Mouse (Mus musculus): ENCODE results near the gene Fam196b.

The Fam196b gene

DNA sequence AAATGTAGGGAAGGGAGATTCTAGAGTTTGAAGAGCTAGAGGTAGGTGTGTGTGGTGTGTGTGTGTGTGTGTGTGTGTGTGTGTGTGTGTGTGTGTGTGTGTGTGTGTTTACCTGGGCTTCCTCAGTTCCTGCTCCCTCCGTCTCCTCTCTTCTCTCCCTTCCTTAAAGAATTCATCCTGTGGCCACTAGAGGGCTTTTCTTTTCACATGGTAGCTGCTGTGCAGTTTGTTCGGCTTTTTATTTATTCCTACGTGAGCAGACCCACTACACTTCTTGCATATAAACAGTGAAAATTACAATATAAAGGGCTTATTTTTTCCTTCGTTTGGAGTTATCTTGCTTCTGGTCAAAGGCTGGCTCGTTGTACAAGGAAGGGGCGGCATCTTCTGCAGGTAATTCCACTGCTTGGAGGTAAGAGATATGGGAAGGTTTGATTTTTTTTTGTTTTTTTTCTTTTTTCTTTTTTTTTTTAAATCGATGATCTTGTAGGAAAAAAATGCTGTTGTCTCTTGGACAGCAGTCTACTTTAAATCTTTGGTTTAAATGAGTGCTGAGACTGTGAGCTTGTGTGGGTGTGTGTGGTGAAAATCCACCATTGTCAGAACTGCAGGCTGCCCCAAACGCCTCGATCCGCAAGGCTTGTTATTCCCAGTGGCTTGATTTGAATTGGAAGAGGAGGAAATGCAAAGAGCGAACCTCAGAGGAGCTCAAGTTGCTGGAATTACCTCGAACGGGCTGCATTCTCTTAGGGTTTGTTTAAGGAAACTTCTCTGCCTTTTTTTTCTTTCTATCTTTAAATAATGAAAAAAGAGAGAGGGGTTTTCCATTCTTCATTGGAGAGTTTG is at the start of gene Fam196b:
Fam196b (plus strand) TSS at position 289 of the 846 bp plus-strand sequence.
- no peak for DNase-seq

DNA sequence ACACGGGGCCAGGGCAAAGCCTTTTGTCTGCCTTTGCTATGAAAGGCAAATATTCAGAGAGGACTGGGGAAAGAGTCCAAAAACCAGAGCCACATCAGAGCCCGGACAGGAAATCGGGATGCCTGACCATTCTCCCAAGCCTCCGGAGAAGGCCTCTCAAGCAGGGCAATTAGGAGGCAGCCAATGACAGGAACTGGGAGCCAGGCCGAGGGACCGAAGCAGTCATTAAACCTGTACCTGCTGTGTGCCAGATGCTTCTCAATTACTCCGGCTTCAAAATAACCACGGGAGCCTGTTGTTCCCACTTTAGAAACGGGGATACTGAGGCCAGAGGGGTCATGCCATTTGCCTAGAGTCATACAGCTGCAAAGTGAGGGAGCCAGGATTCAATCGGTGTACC is 42.6 kb upstream of the Fam196b start:
- DNase-seq = no peak

DNA sequence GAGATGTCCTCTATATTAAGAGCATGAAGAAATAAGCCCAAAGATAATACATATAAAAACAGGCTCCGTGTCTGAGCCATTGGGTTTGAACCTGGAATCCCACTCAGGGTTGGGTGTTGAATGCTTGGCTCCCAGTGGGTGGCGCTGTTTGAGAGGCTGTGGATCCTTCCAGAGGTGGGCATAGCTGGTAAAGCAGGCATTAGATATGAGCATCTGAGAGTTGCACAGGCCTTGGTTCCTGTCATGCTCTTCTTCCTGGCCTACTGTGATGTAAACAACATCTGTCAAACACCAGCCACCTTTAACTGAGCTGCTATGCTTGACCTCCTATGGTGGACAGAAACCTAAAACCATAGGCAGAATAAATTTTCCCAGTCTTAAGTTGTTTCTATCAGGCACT is 38.7 kb upstream of the Fam196b start:
- DNase-seq = no peak

DNA sequence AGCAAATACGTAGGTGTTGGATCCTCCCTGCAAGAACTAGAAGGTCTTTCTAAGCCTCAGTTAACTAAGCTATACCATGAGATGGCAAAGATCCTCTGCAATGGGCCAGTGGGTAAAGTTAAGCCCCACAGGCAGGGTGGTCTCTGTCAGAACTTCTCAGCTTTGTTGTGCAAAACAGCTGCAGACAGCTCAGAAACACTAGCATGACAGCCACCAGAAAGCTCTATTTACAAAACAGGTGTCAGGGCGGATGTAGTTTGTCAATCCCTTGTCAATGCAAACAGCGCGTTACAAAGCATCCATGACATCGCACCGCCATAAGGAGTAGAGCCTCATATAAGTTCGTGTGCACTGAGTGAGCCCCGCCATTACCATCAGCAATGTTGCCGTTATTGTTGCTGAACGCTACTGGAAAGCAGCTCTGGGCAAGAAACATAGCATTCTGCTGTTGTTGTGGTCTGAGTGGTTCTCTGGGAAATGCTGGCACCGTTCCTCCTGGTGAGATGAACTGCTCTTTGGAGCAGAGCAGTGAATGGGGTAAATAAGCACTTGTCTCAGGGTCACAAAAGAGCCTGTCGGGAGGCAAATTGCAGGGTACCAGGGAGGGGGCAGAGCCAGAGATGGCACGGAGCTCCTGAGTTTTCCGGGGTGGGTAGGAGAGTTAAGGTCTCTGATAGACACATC is 38.1 kb upstream of the Fam196b start:
- DNase-seq = no peak

DNA sequence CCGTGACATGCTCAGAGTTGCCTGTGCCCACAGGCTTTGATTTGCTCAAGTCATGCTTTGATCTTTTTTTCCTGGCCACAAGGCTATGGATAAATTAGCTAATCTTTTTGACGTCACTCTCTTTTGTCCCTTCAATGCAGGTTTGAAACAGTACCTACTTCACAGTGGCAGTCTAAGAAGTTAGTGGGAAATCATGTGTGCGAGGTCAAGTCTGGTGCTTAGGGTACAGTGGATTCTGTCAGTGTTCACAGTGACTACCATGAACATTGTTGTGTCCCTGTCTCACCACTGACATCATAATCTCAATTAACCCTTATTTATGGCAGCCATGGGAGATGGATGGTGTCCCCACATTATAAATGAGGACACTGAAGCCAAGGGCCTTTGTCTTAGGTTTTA is 37.6 kb upstream of the Fam196b start:
- no peak for DNase-seq

DNA sequence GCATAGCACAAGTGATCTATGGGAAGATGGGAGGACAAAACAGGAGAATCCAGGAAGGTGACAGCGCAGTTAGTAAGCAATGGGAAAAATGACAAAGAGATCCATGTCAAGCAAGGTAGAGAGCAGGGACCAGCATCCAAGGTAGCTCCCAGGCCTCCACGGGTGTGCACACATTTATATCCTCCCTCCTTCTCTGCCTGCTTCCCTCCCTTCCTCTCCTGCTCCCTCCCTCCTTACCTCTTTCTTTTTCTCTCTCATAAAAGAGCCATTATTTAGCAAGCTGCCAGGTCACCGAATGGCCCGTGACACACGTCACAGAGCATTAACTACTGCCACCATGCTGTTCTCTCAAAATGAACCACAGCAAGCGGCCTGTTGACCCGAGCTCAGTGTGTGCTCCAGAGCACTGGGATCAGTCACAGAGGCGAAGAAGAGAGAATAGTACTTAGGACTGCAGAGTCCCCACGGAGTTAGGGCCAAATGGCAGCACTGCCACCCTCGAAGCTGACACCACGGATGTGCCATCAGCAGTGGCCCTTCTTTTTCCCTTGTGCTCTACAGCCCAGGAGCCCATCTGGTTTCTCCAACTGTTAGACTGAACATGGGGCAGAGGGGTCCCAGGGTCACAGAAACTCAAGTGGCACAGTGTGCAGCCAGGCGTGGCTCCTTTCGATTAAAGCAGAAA is 30.4 kb upstream of the Fam196b start:
- no peak for DNase-seq

DNA sequence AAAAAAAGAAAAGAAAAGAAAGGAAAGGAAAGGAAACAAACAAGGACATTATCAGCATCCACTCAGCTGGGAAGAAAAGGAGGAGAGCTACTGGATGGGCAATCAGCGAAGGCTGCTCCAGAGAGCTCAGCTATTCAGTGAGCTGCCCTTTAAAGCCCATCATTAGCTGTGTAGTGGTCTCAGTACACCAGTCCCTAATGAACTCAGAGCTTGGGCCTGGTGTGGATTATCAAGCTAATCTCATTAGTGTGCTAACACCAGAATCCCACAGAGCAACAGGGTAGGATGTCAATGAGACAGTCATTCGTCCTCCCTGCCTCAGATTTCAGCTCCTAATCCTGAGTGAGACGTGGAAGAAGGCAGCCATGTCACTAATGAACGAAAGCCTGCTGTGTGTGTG is 24.4 kb upstream of the Fam196b start:
- DNase-seq = no peak

DNA sequence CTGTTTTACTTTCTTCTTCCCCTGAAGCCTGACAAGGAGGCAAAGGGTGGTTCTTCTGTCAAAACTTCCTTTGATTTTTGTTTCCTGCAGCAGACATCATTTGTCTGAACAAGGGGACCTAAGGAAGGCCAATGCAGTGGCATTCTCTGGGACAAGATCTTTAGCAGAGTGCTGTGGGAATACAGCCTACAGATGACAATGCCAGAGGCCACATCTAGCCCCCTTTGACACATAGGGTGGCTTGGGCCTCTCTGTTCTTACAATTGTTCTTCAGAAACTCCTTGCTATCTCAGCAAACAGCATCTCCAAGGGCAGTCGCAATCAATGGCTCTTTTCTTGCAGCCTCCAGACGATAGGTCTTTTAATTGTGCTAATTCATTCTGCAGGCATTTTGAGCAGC is 23.9 kb upstream of the Fam196b start:
- no peak for DNase-seq

DNA sequence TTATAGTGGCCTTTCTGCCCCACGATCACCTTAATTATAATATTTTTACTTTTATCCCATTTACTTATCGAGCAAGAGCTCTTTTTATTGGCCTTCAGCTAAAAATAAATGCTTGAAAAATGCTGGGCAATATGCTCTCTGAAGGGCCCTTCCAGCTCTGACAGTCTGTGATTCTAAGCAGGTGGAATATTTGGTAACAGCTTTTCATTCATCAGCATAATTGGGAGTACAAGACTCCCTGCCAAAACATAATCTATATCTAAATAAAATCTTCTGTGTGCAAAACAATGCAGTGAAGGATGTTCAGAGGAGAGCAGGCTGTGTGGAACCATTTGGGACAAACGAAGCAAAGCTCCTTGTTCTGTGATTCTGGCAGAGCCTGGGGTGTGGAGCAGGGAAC is 23.3 kb upstream of the Fam196b start:
- DNase-seq = no peak

DNA sequence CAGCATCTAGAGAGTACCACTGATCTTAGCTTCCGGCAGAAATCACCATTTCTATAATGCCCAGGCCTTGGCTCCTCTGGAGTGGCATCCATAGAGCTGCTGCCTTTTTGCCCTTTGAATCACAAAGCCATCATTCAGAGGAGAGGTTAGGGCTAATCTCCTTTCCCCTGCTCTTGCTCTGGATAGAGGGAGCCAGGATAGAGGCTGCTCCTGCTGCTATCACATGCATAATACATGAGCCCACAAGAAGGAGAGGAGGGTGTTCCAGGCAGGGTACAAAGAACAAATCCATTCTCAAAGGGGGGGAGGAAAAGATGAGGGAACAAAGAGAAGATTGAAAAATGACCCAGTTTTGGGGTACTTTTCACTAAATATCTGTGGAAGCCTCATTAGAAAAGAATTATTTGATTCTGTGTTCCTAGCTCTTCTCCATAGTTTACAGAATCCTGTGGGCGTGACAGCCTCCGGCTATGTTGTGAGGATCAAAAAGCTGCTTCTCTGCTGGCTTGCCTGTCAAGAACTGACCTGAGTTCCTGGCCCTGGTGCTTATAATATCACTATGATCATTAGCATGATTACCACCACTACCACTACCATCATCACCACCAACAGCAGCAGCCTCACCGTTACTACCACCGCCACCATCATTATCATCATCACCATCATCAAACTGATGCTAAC is 16.8 kb upstream of the Fam196b start:
- DNase-seq = no peak

DNA sequence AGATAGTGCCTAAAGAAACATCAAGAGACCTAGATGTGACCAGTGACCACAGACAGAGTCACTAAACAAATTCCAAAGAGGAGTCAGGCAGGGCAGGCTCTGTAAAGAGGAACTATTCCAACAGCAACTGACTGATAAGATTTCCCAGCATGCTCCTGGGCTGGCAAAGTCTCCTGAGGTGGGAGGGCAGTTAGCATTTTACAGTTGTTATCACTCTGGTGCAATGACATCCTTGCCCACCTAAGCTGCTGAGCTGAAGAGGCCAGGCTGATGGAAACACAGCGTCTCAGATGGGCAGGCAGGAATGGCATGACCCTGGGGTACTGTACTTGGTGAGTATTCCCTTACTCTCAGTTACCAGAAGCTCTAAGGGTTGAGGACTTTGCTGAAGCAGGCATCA is 15.1 kb upstream of the Fam196b start:
- no peak for DNase-seq

DNA sequence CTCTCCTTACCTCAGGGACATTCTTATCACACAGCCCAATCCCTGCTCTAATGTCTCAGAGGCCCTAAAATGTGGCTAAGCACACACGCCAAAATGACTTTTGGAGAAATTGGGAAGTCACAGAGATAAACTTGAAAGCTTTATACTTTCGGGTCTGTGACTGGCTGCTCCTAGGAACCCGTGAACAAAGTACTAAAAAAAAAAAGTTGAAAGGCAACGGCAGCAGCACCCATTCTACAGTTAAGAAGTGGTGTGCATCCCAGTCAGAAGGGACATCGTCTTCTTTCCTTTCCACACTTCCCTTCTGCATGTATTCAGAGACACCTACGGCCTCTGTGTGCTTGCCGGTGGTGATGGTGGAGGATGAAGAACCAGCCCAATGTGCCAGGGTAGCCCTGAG is 14.6 kb upstream of the Fam196b start:
- no peak for DNase-seq

DNA sequence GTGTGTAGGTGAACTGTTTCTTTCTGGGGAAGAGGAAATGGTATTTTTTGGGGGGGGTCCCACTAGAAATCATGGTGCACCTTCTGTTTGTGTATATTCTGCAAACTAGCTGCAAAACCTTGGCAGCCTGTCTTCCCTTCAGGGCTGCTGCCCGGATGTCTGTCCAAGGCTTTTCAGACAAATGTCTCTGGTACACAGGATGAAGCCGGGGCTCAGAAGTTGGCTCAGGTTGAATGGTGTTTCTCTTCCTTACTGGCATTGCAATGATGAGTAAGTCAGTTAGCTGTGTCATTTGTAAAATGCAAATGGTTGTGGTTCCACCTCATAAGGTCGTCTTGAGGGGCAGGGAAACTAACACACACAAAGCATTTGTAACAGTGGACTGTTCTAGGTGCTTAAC is 8.4 kb upstream of the Fam196b start:
- DNase-seq = no peak

DNA sequence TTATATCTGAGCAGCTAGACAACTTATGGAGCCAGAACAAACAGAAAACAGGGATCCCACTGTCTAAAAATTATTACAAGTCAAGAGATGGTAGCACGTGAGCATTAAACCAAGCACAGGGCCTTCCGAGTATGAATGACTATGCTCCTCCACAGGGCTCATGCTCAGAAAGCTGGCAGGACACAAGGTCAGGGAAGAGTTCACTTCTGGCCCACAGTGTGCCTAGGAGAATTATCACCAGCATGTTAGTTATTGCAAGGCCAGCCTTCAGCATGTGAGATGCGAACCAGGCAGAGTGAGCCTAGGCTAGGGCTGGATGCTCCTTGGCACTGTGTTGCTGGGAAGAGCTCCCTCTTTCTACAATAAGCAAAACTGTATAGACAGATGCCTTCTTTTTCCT is 5.9 kb upstream of the Fam196b start:
- no peak for DNase-seq

DNA sequence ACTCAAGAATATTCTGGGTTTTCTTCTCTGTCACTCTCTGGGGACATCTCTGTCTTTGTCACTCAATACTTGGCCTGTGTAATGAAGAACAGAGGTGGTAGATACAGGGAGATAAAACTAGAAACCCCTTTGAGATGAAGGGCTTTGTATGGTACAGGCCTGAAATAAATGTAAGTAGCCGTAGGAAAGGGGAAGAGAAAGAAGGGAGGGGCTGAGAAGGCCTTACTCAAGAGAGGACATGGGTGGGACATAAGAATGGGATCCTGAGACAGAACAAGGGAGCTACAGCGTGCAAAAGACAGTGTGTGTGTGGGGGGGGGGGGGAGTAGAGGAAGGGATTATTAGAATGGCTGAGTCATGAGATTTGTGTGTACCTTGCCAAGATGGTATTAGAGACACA is 5.3 kb upstream of the Fam196b start:
- DNase-seq = no peak

DNA sequence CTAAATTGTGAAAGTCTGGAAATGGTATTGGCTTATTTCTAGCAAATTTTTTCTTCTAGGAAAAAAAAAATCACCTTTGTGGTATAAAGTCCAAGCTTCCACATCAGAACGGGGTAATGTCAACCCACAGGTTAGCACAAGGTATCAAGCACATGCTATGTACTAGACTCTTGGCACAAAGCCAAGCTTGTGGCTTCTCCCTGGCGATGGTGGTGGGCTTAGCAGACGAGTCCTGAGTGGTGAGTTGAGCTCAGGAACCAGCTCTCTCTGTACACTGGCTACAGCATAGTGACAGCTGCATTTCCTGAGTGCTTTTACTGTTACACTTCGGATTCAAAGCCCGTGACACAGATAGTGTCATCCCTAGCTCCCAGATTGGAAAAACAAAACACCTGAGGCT is 2.9 kb upstream of the Fam196b start:
- no peak for DNase-seq

DNA sequence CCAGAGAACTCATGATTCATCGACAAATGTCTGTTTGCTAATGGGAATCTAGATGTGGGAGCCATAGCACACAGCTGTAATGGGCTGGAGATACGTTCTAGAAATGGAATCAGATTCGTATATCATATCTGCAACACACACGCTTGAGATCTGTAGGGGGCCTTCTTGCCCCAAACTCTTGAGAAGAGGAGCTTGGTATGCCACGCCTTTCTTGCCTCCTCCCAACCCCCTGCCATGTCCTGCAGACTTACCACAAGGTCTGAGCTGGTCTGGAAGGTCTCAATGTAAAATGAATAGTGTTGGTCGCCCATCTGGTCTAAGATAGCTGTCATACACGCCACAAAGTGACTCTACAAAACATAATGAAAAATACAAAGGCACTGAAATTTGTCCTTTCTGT is 2.4 kb upstream of the Fam196b start:
- DNase-seq = no peak

DNA sequence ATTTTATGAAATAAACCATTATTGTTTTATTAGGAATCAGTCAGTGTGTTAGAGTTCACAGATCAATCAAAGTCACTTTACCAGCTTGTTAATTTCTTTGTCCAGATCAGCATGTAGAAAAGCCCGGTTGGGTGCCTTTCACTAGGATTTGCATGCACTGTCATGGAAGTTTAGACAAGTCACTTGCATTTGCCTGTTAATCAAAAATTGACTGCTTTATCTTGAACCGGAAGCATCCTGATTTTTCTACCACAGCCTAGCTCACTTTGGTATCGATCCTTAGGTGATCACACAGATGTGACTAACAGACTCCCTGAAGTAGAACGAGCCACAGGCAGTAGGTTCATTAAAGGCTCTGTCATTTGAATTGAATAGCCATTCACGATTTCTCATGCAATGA is 761 bp downstream of the Fam196b start:
- DNase-seq = no peak

DNA sequence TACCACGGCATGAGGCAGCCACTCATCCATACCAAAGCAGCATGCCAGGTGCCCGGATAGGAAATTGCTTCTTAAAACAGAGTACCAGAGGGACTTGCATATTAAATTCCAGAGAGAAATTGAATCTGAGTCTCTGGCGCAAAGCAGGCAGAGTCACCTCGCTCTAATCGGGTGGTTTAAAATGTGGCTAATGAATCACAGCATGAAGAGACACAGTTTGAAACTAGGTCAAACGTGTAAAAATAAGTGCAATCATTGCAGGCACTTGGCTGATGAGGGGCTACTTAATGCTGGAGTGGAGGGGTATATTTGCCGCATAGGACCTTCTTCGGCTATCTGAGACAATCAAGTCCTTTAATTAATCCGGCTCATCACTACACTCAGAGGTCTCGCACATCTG is 1.6 kb downstream of the Fam196b start:
- no peak for DNase-seq

DNA sequence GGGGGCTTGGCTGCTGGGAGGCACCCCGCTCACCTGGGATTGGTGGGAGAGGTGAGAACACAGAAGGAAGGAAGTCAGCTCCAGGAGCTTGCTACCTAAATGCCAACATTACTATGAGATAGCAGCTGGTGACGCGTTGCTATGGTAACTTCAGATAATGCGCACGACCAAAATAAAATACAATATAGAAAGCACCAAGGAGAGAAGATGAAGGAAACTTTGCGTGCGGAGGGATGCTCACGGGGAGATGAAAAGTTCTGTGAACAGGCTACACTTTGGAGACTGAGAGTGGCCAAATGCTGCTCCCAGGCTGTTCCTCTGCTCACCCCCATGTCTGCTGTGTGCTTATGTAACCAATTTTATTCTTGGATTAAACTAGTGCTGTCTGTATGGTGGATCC is 2.4 kb downstream of the Fam196b start:
- no peak for DNase-seq

DNA sequence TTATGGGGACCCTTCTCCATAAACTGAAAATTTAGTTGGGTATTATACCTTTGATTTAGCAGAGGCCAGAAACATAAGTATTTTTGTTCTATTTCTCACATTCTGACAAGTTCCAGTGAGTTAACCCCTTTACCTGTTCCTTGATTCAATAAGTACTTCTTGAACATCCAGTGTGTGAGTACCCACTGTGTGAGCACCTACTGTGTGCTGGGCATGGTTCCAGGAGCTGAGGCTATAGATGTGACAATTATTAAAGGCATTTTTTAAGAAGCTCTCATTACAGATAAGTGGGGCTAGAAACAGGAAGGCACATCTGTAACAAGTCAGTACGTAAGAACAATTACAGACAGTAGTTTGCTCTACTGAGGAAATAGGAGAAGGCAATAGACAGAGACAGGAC is 4.7 kb downstream of the Fam196b start:
- no peak for DNase-seq

DNA sequence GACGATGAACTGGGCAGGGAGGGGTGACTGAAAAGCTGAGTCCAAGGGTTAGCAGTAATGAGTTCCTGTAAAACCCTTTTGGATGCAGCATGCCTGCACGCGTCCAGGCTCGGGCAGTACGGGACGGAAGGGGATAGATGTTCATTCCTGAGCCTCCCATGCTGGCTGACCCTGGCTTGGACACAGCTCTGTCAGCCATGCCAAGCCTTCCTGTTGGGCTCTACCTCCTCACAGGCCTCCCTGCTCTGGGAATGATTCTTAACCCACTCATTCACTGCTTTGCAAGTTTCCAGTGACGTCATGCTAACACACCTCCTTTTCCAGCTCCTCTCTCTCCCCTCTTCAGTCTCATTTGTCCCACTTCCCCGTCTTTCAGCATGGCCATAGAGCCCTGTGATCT is 9.0 kb downstream of the Fam196b start:
- no peak for DNase-seq

DNA sequence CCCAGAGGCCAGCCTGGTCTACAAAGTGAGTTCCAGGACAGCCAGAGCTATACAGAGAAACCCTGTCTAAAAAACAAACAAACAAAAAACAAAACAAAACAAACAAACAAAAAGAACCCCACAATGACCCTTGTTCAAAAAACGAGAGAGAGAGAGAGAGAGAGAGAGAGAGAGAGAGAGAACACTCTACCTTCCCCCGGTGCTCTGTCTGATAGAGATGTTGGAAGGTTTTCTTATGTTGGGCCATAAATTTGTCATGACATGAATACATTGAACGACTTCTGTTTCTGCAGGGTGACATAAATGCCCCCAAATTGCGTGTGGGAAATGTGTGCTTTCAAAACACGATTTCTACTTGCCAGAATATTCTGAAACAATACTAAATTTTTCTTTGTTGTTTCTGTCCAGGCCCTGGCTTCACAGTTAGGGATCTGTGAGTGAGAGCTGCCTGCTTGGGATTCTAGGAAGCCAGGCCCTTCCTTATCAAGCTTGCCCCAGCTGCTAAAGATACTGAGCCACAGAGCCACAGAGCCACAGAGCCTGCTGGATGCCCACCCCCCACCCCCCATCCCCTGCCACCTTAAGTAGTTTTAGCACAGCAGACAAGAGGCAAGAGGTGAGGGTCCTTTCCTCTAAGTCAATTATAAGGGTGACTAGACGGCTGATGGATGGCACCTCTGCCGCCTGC is 17.9 kb downstream of the Fam196b start:
- no peak for DNase-seq

Measured in kidney, adult 11 months (tissue).